Mouse (Mus musculus): ENCODE measurements around the gene Camk1g. TPM values are rescaled to one million over a fixed set of nuclear protein-coding genes. Genes with fewer than 3 reads are reported as not detected.
A peak's percentile ranks its signal among the peaks of the same experiment; 100 is the strongest.

Camk1g gene
- polyA plus RNA-seq, 1 experiment = 6.5 TPM

- Histone ChIP-seq H3K27ac (ENCODE audit: control insufficient read depth, insufficient read depth, low read depth, low read length) (no peak overlapping the region), H3K4me1 (ENCODE audit: control insufficient read depth, insufficient read depth, low read length) (peaks cover 2% of the 10 kb centered on the region; the same call in 1 of the 2 replicates), H3K27me3 (ENCODE audit: control insufficient read depth, insufficient read depth, low read length) (no peaks in the 10 kb centered on the region), H3K36me3 (ENCODE audit: control insufficient read depth, insufficient read depth, low read length) (no peaks in the 10 kb centered on the region), H3K4me3 (ENCODE audit: control insufficient read depth, low read depth, low read length) (no peak overlapping the region)
- no peak for TF ChIP-seq CTCF (IDR thresholded peaks at IDR 0.05; ENCODE audit: control insufficient read depth, insufficient read depth, insufficient replicate concordance, low read depth, low read length)
These were observed 17.1 kb upstream of the Camk1g start for GRCm38 (mm10) chr1:193387241-193387640.

- Histone ChIP-seq H3K4me3 (ENCODE audit: control insufficient read depth, low read depth, low read length) (no peak overlapping the region), H3K27ac (ENCODE audit: control insufficient read depth, insufficient read depth, low read depth, low read length) (no peak overlapping the region), H3K36me3 (ENCODE audit: control insufficient read depth, insufficient read depth, low read length) (no peaks in the 10 kb centered on the region), H3K4me1 (ENCODE audit: control insufficient read depth, insufficient read depth, low read length) (peaks cover 2% of the 10 kb centered on the region; the same call in 1 of the 2 replicates), H3K27me3 (ENCODE audit: control insufficient read depth, insufficient read depth, low read length) (no peaks in the 10 kb centered on the region)
- peak; percentile 76; the same call in 1 of the 2 replicates for TF ChIP-seq CTCF (IDR thresholded peaks at IDR 0.05; ENCODE audit: control insufficient read depth, insufficient read depth, insufficient replicate concordance, low read depth, low read length)
- TF ChIP-seq POLR2A (IDR thresholded peaks at IDR 0.05; ENCODE audit: control insufficient read depth, low read depth, low read length) = no peak
These were observed 16.0 kb upstream of the Camk1g start for GRCm38 (mm10) chr1:193386136-193386535.

GRCm38 (mm10) chr1:193382841-193383462, 12.9 kb upstream of the Camk1g start:
- peaks cover 2% of the 10 kb centered on the region; the same call in 1 of the 2 replicates for H3K4me1 ChIP-seq (ENCODE audit: control insufficient read depth, insufficient read depth, low read length)
- no peaks in the 10 kb centered on the region for H3K27me3 ChIP-seq (ENCODE audit: control insufficient read depth, insufficient read depth, low read length)
- H3K27ac ChIP-seq (ENCODE audit: control insufficient read depth, insufficient read depth, low read depth, low read length) = no peak overlapping the region
- peak; percentile 48; the same call in 1 of the 2 replicates for TF ChIP-seq CTCF (IDR thresholded peaks at IDR 0.05; ENCODE audit: control insufficient read depth, insufficient read depth, insufficient replicate concordance, low read depth, low read length)
- no peak for TF ChIP-seq POLR2A (IDR thresholded peaks at IDR 0.05; ENCODE audit: control insufficient read depth, low read depth, low read length)
- H3K36me3 ChIP-seq (ENCODE audit: control insufficient read depth, insufficient read depth, low read length) = no peaks in the 10 kb centered on the region
- peak overlapping the region; percentile 43 for H3K4me3 ChIP-seq (ENCODE audit: control insufficient read depth, low read depth, low read length)

GRCm38 (mm10) chr1:193382435-193382834, 12.3 kb upstream of the Camk1g start:
- Histone ChIP-seq H3K36me3 (ENCODE audit: control insufficient read depth, insufficient read depth, low read length) (no peaks in the 10 kb centered on the region), H3K4me3 (ENCODE audit: control insufficient read depth, low read depth, low read length) (peak overlapping the region; percentile 43), H3K4me1 (ENCODE audit: control insufficient read depth, insufficient read depth, low read length) (peaks cover 2% of the 10 kb centered on the region; the same call in 1 of the 2 replicates), H3K27ac (ENCODE audit: control insufficient read depth, insufficient read depth, low read depth, low read length) (no peak overlapping the region), H3K27me3 (ENCODE audit: control insufficient read depth, insufficient read depth, low read length) (no peaks in the 10 kb centered on the region)
- TF ChIP-seq CTCF (IDR thresholded peaks at IDR 0.05; ENCODE audit: control insufficient read depth, insufficient read depth, insufficient replicate concordance, low read depth, low read length) = no peak
- TF ChIP-seq POLR2A (IDR thresholded peaks at IDR 0.05; ENCODE audit: control insufficient read depth, low read depth, low read length) = no peak

GRCm38 (mm10) chr1:193381597-193382404, 11.7 kb upstream of the Camk1g start:
- Histone ChIP-seq H3K27ac (ENCODE audit: control insufficient read depth, insufficient read depth, low read depth, low read length) (no peak overlapping the region), H3K27me3 (ENCODE audit: control insufficient read depth, insufficient read depth, low read length) (no peaks in the 10 kb centered on the region), H3K36me3 (ENCODE audit: control insufficient read depth, insufficient read depth, low read length) (no peaks in the 10 kb centered on the region), H3K4me1 (ENCODE audit: control insufficient read depth, insufficient read depth, low read length) (peaks cover 2% of the 10 kb centered on the region; the same call in 1 of the 2 replicates), H3K4me3 (ENCODE audit: control insufficient read depth, low read depth, low read length) (no peak overlapping the region)
- TF ChIP-seq CTCF (IDR thresholded peaks at IDR 0.05; ENCODE audit: control insufficient read depth, insufficient read depth, insufficient replicate concordance, low read depth, low read length) (no peak), POLR2A (IDR thresholded peaks at IDR 0.05; ENCODE audit: control insufficient read depth, low read depth, low read length) (no peak)

GRCm38 (mm10) chr1:193380877-193381276, 10.8 kb upstream of the Camk1g start:
- peaks cover 2% of the 10 kb centered on the region; the same call in 1 of the 2 replicates for H3K4me1 ChIP-seq (ENCODE audit: control insufficient read depth, insufficient read depth, low read length)
- H3K27me3 ChIP-seq (ENCODE audit: control insufficient read depth, insufficient read depth, low read length) = no peaks in the 10 kb centered on the region
- H3K27ac ChIP-seq (ENCODE audit: control insufficient read depth, insufficient read depth, low read depth, low read length) = no peak overlapping the region
- no peak overlapping the region for H3K4me3 ChIP-seq (ENCODE audit: control insufficient read depth, low read depth, low read length)
- TF ChIP-seq CTCF (IDR thresholded peaks at IDR 0.05; ENCODE audit: control insufficient read depth, insufficient read depth, insufficient replicate concordance, low read depth, low read length) (no peak), POLR2A (IDR thresholded peaks at IDR 0.05; ENCODE audit: control insufficient read depth, low read depth, low read length) (no peak)
- no peaks in the 10 kb centered on the region for H3K36me3 ChIP-seq (ENCODE audit: control insufficient read depth, insufficient read depth, low read length)

GRCm38 (mm10) chr1:193379634-193380033, 9.5 kb upstream of the Camk1g start:
- no peaks in the 10 kb centered on the region for H3K27me3 ChIP-seq (ENCODE audit: control insufficient read depth, insufficient read depth, low read length)
- peak overlapping the region; percentile 25 for H3K27ac ChIP-seq (ENCODE audit: control insufficient read depth, insufficient read depth, low read depth, low read length)
- TF ChIP-seq POLR2A (IDR thresholded peaks at IDR 0.05; ENCODE audit: control insufficient read depth, low read depth, low read length) = no peak
- TF ChIP-seq CTCF (IDR thresholded peaks at IDR 0.05; ENCODE audit: control insufficient read depth, insufficient read depth, insufficient replicate concordance, low read depth, low read length) = no peak
- H3K36me3 ChIP-seq (ENCODE audit: control insufficient read depth, insufficient read depth, low read length) = no peaks in the 10 kb centered on the region
- H3K4me1 ChIP-seq (ENCODE audit: control insufficient read depth, insufficient read depth, low read length) = peaks cover 2% of the 10 kb centered on the region; the same call in 1 of the 2 replicates
- H3K4me3 ChIP-seq (ENCODE audit: control insufficient read depth, low read depth, low read length) = no peak overlapping the region
